Mouse (Mus musculus): ENCODE data around the gene Csf3r. TPM values are rescaled to one million over a fixed set of nuclear protein-coding genes. Genes with fewer than 3 reads are reported as not detected.

The Csf3r gene
- polyA plus RNA-seq, 1 experiment from 2014 or later = 0.84 TPM

GRCm38 (mm10) chr4:126017676-126018332 is 6.5 kb upstream of the Csf3r start:
- no peaks in the 10 kb centered on the region for H3K36me3 ChIP-seq
- WGBS = 82% methylated on average over 7 of the region's 7 CpGs
- no peak overlapping the region for H3K9ac ChIP-seq
- no peak overlapping the region for H3K4me2 ChIP-seq (replicated peaks)
- H3K27ac ChIP-seq = no peak overlapping the region
- H3K4me1 ChIP-seq = no peaks in the 10 kb centered on the region
- no peaks in the 10 kb centered on the region for H3K9me3 ChIP-seq
- 0 out of 2 replicates have a peak, but pooled peaks cover 4% of the 10 kb centered on the region for H3K27me3 ChIP-seq
- no peak for ATAC-seq (ENCODE audit: low FRiP score, low read depth)
- H3K4me3 ChIP-seq = no peak overlapping the region

- 0 out of 2 replicates have a peak, but pooled peaks cover 4% of the 10 kb centered on the region for H3K27me3 ChIP-seq
- ATAC-seq (ENCODE audit: low FRiP score, low read depth) = no peak
- H3K36me3 ChIP-seq = no peaks in the 10 kb centered on the region
- H3K4me2 ChIP-seq (replicated peaks) = no peak overlapping the region
- no peak overlapping the region for H3K9ac ChIP-seq
- no peak overlapping the region for H3K27ac ChIP-seq
- no peaks in the 10 kb centered on the region for H3K4me1 ChIP-seq
- WGBS = 79% methylated on average over 11 of the region's 11 CpGs
- no peak overlapping the region for H3K4me3 ChIP-seq
- no peaks in the 10 kb centered on the region for H3K9me3 ChIP-seq
These were observed 5.3 kb upstream of the Csf3r start for GRCm38 (mm10) chr4:126018966-126019538.

- ATAC-seq (ENCODE audit: low FRiP score, low read depth) = no peak
- H3K27me3 ChIP-seq = 0 out of 2 replicates have a peak, but pooled peaks cover 4% of the 10 kb centered on the region
- no peak overlapping the region for H3K9ac ChIP-seq
- H3K4me1 ChIP-seq = no peaks in the 10 kb centered on the region
- no peaks in the 10 kb centered on the region for H3K36me3 ChIP-seq
- WGBS = 86% methylated on average over 5 of the region's 5 CpGs
- H3K9me3 ChIP-seq = no peaks in the 10 kb centered on the region
- H3K4me2 ChIP-seq (replicated peaks) = no peak overlapping the region
- no peak overlapping the region for H3K4me3 ChIP-seq
- no peak overlapping the region for H3K27ac ChIP-seq
These were observed 1.5 kb downstream of the Csf3r start for GRCm38 (mm10) chr4:126025801-126026200.

- H3K4me3 ChIP-seq = no peak overlapping the region
- 81% methylated on average over 3 of the region's 3 CpGs for WGBS
- no peak overlapping the region for H3K27ac ChIP-seq
- ATAC-seq (ENCODE audit: low FRiP score, low read depth) = no peak
- H3K9ac ChIP-seq = no peak overlapping the region
- H3K4me2 ChIP-seq (replicated peaks) = no peak overlapping the region
- H3K27me3 ChIP-seq = no peaks in the 10 kb centered on the region
- no peaks in the 10 kb centered on the region for H3K36me3 ChIP-seq
- H3K4me1 ChIP-seq = no peaks in the 10 kb centered on the region
- no peaks in the 10 kb centered on the region for H3K9me3 ChIP-seq
These were observed 3.6 kb downstream of the Csf3r start for GRCm38 (mm10) chr4:126027980-126028379.

GRCm38 (mm10) chr4:126029042-126029441 is 4.7 kb downstream of the Csf3r start:
- H3K4me1 ChIP-seq = no peaks in the 10 kb centered on the region
- H3K9ac ChIP-seq = no peak overlapping the region
- WGBS = 67% methylated on average over 3 of the region's 3 CpGs
- H3K4me2 ChIP-seq (replicated peaks) = no peak overlapping the region
- H3K27me3 ChIP-seq = no peaks in the 10 kb centered on the region
- ATAC-seq (ENCODE audit: low FRiP score, low read depth) = no peak
- H3K27ac ChIP-seq = no peak overlapping the region
- H3K4me3 ChIP-seq = no peak overlapping the region
- no peaks in the 10 kb centered on the region for H3K9me3 ChIP-seq
- no peaks in the 10 kb centered on the region for H3K36me3 ChIP-seq

- H3K4me3 ChIP-seq = no peak overlapping the region
- H3K27ac ChIP-seq = no peak overlapping the region
- H3K4me1 ChIP-seq = no peaks in the 10 kb centered on the region
- H3K4me2 ChIP-seq (replicated peaks) = no peak overlapping the region
- H3K9ac ChIP-seq = no peak overlapping the region
- no peaks in the 10 kb centered on the region for H3K9me3 ChIP-seq
- WGBS = 60% methylated on average over 5 of the region's 5 CpGs
- H3K36me3 ChIP-seq = no peaks in the 10 kb centered on the region
- no peaks in the 10 kb centered on the region for H3K27me3 ChIP-seq
- ATAC-seq (ENCODE audit: low FRiP score, low read depth) = no peak
These were observed 6.4 kb downstream of the Csf3r start for GRCm38 (mm10) chr4:126030705-126031104.

GRCm38 (mm10) chr4:126035413-126035812 is 11.1 kb downstream of the Csf3r start:
- Histone ChIP-seq H3K27ac (no peak overlapping the region), H3K4me3 (no peak overlapping the region), H3K4me2 (replicated peaks) (no peak overlapping the region), H3K4me1 (no peaks in the 10 kb centered on the region), H3K9me3 (no peaks in the 10 kb centered on the region), H3K27me3 (no peaks in the 10 kb centered on the region), H3K36me3 (no peaks in the 10 kb centered on the region), H3K9ac (no peak overlapping the region)
- WGBS = 75% methylated on average over 5 of the region's 5 CpGs
- ATAC-seq (ENCODE audit: low FRiP score, low read depth) = no peak

- peak within 1 kb of the TSS; percentile 96 for H3K4me3 ChIP-seq
- under 1% methylated on average over 56 of the region's 56 CpGs for WGBS
- peak within 1 kb of the TSS; percentile 65; the same call in 1 of the 2 replicates for H3K27ac ChIP-seq
- H3K9me3 ChIP-seq = no peaks in the 10 kb centered on the region
- H3K27me3 ChIP-seq = no peaks in the 10 kb centered on the region
- peak within 1 kb of the TSS; percentile 95 for H3K4me2 ChIP-seq (replicated peaks)
- peaks cover 14% of the 10 kb centered on the region for H3K4me1 ChIP-seq
- H3K9ac ChIP-seq = peak within 1 kb of the TSS; percentile 85
- ATAC-seq (ENCODE audit: low FRiP score, low read depth) = peak; percentile 96
- H3K36me3 ChIP-seq = peaks cover 26% of the 10 kb centered on the region
These were observed 22.7 kb downstream of the Csf3r start, which contains the start of gene Mrps15 for GRCm38 (mm10) chr4:126046851-126047585. Gene Mrps15, plus strand, starts transcription at chr4:126046925.

- no peak overlapping the region for H3K4me2 ChIP-seq (replicated peaks)
These were observed 27.3 kb downstream of the Csf3r start for GRCm38 (mm10) chr4:126051617-126052016.

GRCm38 (mm10) chr4:126057207-126058133 is 33.1 kb downstream of the Csf3r start:
- H3K36me3 ChIP-seq = peaks cover 30% of the 10 kb centered on the region
- peak overlapping the region; percentile 87 for H3K4me2 ChIP-seq (replicated peaks)
- no peaks in the 10 kb centered on the region for H3K9me3 ChIP-seq
- peak overlapping the region; percentile 67 for H3K9ac ChIP-seq
- H3K4me3 ChIP-seq = peak overlapping the region; percentile 64
- no peaks in the 10 kb centered on the region for H3K27me3 ChIP-seq
- WGBS = 12% methylated on average over 19 of the region's 19 CpGs
- no peak for ATAC-seq (ENCODE audit: low FRiP score, low read depth)
- H3K27ac ChIP-seq = peak overlapping the region; percentile 44; the same call in 1 of the 2 replicates
- H3K4me1 ChIP-seq = peaks cover 14% of the 10 kb centered on the region

More at GRCm38 (mm10) chr4:126051617-126052016, 27.3 kb downstream of the Csf3r start:
- no peak overlapping the region for H3K4me3 ChIP-seq
- H3K36me3 ChIP-seq = peaks cover 61% of the 10 kb centered on the region
- no peak for ATAC-seq (ENCODE audit: low FRiP score, low read depth)
- H3K9ac ChIP-seq = no peak overlapping the region
- 81% methylated on average over 7 of the region's 7 CpGs for WGBS
- H3K27ac ChIP-seq = no peak overlapping the region
- H3K4me1 ChIP-seq = peaks cover 14% of the 10 kb centered on the region
- no peaks in the 10 kb centered on the region for H3K9me3 ChIP-seq
- H3K27me3 ChIP-seq = no peaks in the 10 kb centered on the region

GRCm38 (mm10) chr4:126058134-126058996 is 34.0 kb downstream of the Csf3r start, which contains the start of gene Oscp1:
Gene Oscp1, plus strand, starts transcription at chr4:126058565.
- H3K9me3 ChIP-seq = no peaks in the 10 kb centered on the region
- peaks cover 14% of the 10 kb centered on the region for H3K4me1 ChIP-seq
- H3K36me3 ChIP-seq = peaks cover 27% of the 10 kb centered on the region
- peak within 1 kb of the TSS; percentile 64 for H3K4me3 ChIP-seq
- peak within 1 kb of the TSS; percentile 76 for H3K9ac ChIP-seq
- H3K4me2 ChIP-seq (replicated peaks) = peak within 1 kb of the TSS; percentile 87
- peak within 1 kb of the TSS; percentile 44; the same call in 1 of the 2 replicates for H3K27ac ChIP-seq
- H3K27me3 ChIP-seq = no peaks in the 10 kb centered on the region
- WGBS = under 1% methylated on average over 57 of the region's 57 CpGs
- peak; percentile 99 for ATAC-seq (ENCODE audit: low FRiP score, low read depth)
